Mouse (Mus musculus) kidney, embryonic 15.5 days (tissue): ENCODE data around the gene Hist1h3b. TPM values are rescaled to one million over a fixed set of nuclear protein-coding genes. Genes with fewer than 3 reads are reported as not detected.
A peak's percentile ranks its signal among the peaks of the same experiment; 100 is the strongest.
"Not testable (repeated sequence)": the region's sequence is repeated elsewhere in the genome, so short reads cannot be mapped to it uniquely, and the experiment has no call there.

Experiments used
- ATAC-seq: fragments of 200-750 bp; cut with Nextera tagmentation; replicated peaks from 2 replicates; pipeline ENCODE4 v1.8.0; 2017; ENCODE audit warnings: moderate TSS enrichment; ENCODE audit not compliant: low FRiP score
- H3K27ac ChIP-seq: fragments of 300-500 bp; sonication (generic); 2 replicates; pipeline ENCODE4 v1.5.1; 2015; ENCODE audit warnings: mild to moderate bottlenecking, inconsistent platforms
- H3K27me3 ChIP-seq: fragments of 300-500 bp; sonication (generic); 2 replicates; pipeline ENCODE4 v1.6.1; 2015; ENCODE audit warnings: inconsistent platforms
- H3K36me3 ChIP-seq: fragments of 300-500 bp; sonication (generic); 2 replicates; pipeline ENCODE4 v1.6.1; 2015; ENCODE audit warnings: inconsistent platforms
- H3K4me1 ChIP-seq: fragments of 300-500 bp; sonication (generic); 2 replicates; pipeline ENCODE4 v1.6.1; 2015; ENCODE audit warnings: inconsistent platforms
- H3K4me2 ChIP-seq: fragments of 300-500 bp; sonication (generic); 2 replicates; pipeline ENCODE4 v1.6.1; 2015; ENCODE audit warnings: moderate library complexity, mild to moderate bottlenecking, inconsistent platforms
- H3K4me3 ChIP-seq: fragments of 300-500 bp; sonication (generic); replicated peaks from 2 replicates; pipeline ENCODE4 v1.5.1; 2015; ENCODE audit warnings: mild to moderate bottlenecking, inconsistent platforms
- H3K9ac ChIP-seq: fragments of 300-500 bp; sonication (generic); 2 replicates; pipeline ENCODE4 v1.6.1; 2015; ENCODE audit warnings: mild to moderate bottlenecking, inconsistent platforms
- H3K9me3 ChIP-seq: fragments of 300-500 bp; sonication (generic); replicated peaks from 2 replicates; pipeline ENCODE4 v1.6.1; 2016; ENCODE audit warnings: inconsistent platforms
- WGBS: fragments of 180-500 bp; shearing (Covaris S2); methylation state at CpG from one replicate; pipeline ENCODE4 v1.1.7; 2015; ENCODE audit warnings: mixed read lengths; 5-methylcytosine and 5-hydroxymethylcytosine counted together
- polyA plus RNA-seq: library from polyadenylated mRNA; unstranded; fragments of >200 nt; fragmentation: Nextera tagmentation; extraction: Ambion mirVana; gene quantifications from 2 replicates; pipeline ENCODE4 v1.2.1, GENCODE M21; 2015

Gene Hist1h3b
- polyA plus RNA-seq, 1 experiment from 2014 or later = 11.3 TPM

- no peaks in the 10 kb centered on the region for H3K9me3 ChIP-seq
- no peaks in the 10 kb centered on the region for H3K36me3 ChIP-seq
- H3K4me2 ChIP-seq = no peak overlapping the region
- peak overlapping the region; percentile 89 for H3K27ac ChIP-seq
- no peak overlapping the region for H3K4me3 ChIP-seq
- whole genome bisulfite sequencing = 92% methylated on average over 5 of the region's 5 CpGs
- no peaks in the 10 kb centered on the region for H3K27me3 ChIP-seq
- peaks cover 17% of the 10 kb centered on the region for H3K4me1 ChIP-seq
- H3K9ac ChIP-seq = no peak overlapping the region
- ATAC-seq = no peak
These were observed 2.4 kb upstream of the Hist1h3b start for GRCm38 (mm10) chr13:23749563-23750121.

- not testable (repeated sequence) for H3K27me3 ChIP-seq, H3K36me3 ChIP-seq, H3K9me3 ChIP-seq
- H3K4me1 ChIP-seq = peaks cover 17% of the 10 kb centered on the region
- peak within 1 kb of the TSS; percentile 98 for H3K27ac ChIP-seq
- peak within 1 kb of the TSS; percentile 47 for H3K4me3 ChIP-seq
- ATAC-seq = peak; percentile 54
- peak within 1 kb of the TSS; percentile 62 for H3K4me2 ChIP-seq
- H3K9ac ChIP-seq = peak within 1 kb of the TSS; percentile 50
- WGBS = under 1% methylated on average over 33 of the region's 47 CpGs
These were observed 1.1 kb upstream of the Hist1h3b start, which contains the start of gene Hist1h2ab for GRCm38 (mm10) chr13:23750839-23751477. TSS of gene Hist1h2ab (plus strand) at chr13:23751126.

- Histone ChIP-seq H3K27ac (peak overlapping the region; percentile 98), H3K4me2 (peak overlapping the region; percentile 62), H3K9ac (peak overlapping the region; percentile 50), H3K27me3 (no peaks in the 10 kb centered on the region), H3K9me3 (no peaks in the 10 kb centered on the region), H3K36me3 (no peaks in the 10 kb centered on the region), H3K4me3 (peak overlapping the region; percentile 47), H3K4me1 (peaks cover 17% of the 10 kb centered on the region)
- WGBS = under 1% methylated on average over 11 of the region's 11 CpGs
- no peak for ATAC-seq
These were observed 550 bp upstream of the Hist1h3b start for GRCm38 (mm10) chr13:23751478-23751956.

- peak overlapping the region; percentile 57 for H3K4me2 ChIP-seq
- no peaks in the 10 kb centered on the region for H3K27me3 ChIP-seq
- no peaks in the 10 kb centered on the region for H3K9me3 ChIP-seq
- H3K27ac ChIP-seq = peak overlapping the region; percentile 90
- H3K9ac ChIP-seq = peak overlapping the region; percentile 41
- no peaks in the 10 kb centered on the region for H3K36me3 ChIP-seq
- ATAC-seq = no peak
- WGBS = 4% methylated on average over 6 of the region's 6 CpGs
- peak overlapping the region; percentile 44 for H3K4me3 ChIP-seq
- H3K4me1 ChIP-seq = peaks cover 14% of the 10 kb centered on the region
These were observed 690 bp downstream of the Hist1h3b start for GRCm38 (mm10) chr13:23752742-23753172.

- 56% methylated on average over 4 of the region's 4 CpGs for WGBS
- no peak for ATAC-seq
- no peaks in the 10 kb centered on the region for H3K27me3 ChIP-seq
- no peaks in the 10 kb centered on the region for H3K9me3 ChIP-seq
- H3K4me2 ChIP-seq = peak overlapping the region; percentile 57
- H3K4me1 ChIP-seq = peaks cover 6% of the 10 kb centered on the region
- H3K36me3 ChIP-seq = no peaks in the 10 kb centered on the region
- H3K27ac ChIP-seq = peak overlapping the region; percentile 90
- no peak overlapping the region for H3K9ac ChIP-seq
- peak overlapping the region; percentile 44 for H3K4me3 ChIP-seq
These were observed 1.4 kb downstream of the Hist1h3b start for GRCm38 (mm10) chr13:23753314-23754078.

- H3K27me3 ChIP-seq = no peaks in the 10 kb centered on the region
- no peak overlapping the region for H3K4me3 ChIP-seq
- no peak for ATAC-seq
- no peaks in the 10 kb centered on the region for H3K9me3 ChIP-seq
- 0 out of 2 replicates have a peak overlapping the region, but pooled peaks have one; percentile 10 for H3K27ac ChIP-seq
- no peaks in the 10 kb centered on the region for H3K36me3 ChIP-seq
- no peak overlapping the region for H3K4me2 ChIP-seq
- H3K4me1 ChIP-seq = peaks cover 7% of the 10 kb centered on the region
- no peak overlapping the region for H3K9ac ChIP-seq
These were observed 2.9 kb downstream of the Hist1h3b start for GRCm38 (mm10) chr13:23755000-23755399.

GRCm38 (mm10) chr13:23756790-23757189 lies 4.7 kb downstream of the Hist1h3b start, which contains the start of gene Hist1h4b:
TSS of gene Hist1h4b (plus strand) at chr13:23757013.
- peaks cover 13% of the 10 kb centered on the region for H3K4me1 ChIP-seq
- peak; percentile 79 for ATAC-seq
- H3K4me3 ChIP-seq = peak within 1 kb of the TSS; percentile 46
- H3K27me3 ChIP-seq = no peaks in the 10 kb centered on the region
- peak within 1 kb of the TSS; percentile 59 for H3K9ac ChIP-seq
- H3K27ac ChIP-seq = peak within 1 kb of the TSS; percentile 97
- H3K36me3 ChIP-seq = no peaks in the 10 kb centered on the region
- H3K9me3 ChIP-seq = no peaks in the 10 kb centered on the region
- peak within 1 kb of the TSS; percentile 70 for H3K4me2 ChIP-seq
- under 1% methylated on average over 17 of the region's 22 CpGs for WGBS

GRCm38 (mm10) chr13:23757211-23757773 lies 5.2 kb downstream of the Hist1h3b start:
- Histone ChIP-seq H3K27me3 (no peaks in the 10 kb centered on the region), H3K9me3 (no peaks in the 10 kb centered on the region), H3K4me1 (peaks cover 13% of the 10 kb centered on the region), H3K4me3 (peak overlapping the region; percentile 46), H3K27ac (peak overlapping the region; percentile 97), H3K4me2 (peak overlapping the region; percentile 70), H3K9ac (peak overlapping the region; percentile 59), H3K36me3 (no peaks in the 10 kb centered on the region)
- ATAC-seq = no peak
- under 1% methylated on average over 23 of the region's 23 CpGs for WGBS

- H3K4me1 ChIP-seq = peaks cover 16% of the 10 kb centered on the region
- H3K9ac ChIP-seq = no peak overlapping the region
- no peaks in the 10 kb centered on the region for H3K27me3 ChIP-seq
- 0 out of 2 replicates have a peak overlapping the region, but pooled peaks have one; percentile 70 for H3K4me2 ChIP-seq
- ATAC-seq = no peak
- H3K36me3 ChIP-seq = no peaks in the 10 kb centered on the region
- peak overlapping the region; percentile 59 for H3K27ac ChIP-seq
- no peak overlapping the region for H3K4me3 ChIP-seq
- WGBS = 44% methylated on average over 3 of the region's 3 CpGs
- H3K9me3 ChIP-seq = no peaks in the 10 kb centered on the region
These were observed 5.9 kb downstream of the Hist1h3b start for GRCm38 (mm10) chr13:23757921-23758320.

- Histone ChIP-seq H3K4me1 (peaks cover 25% of the 10 kb centered on the region), H3K4me3 (no peak overlapping the region), H3K36me3 (no peaks in the 10 kb centered on the region), H3K9me3 (no peaks in the 10 kb centered on the region), H3K4me2 (no peak overlapping the region), H3K27me3 (no peaks in the 10 kb centered on the region), H3K27ac (no peak overlapping the region), H3K9ac (no peak overlapping the region)
- 65% methylated on average over 3 of the region's 3 CpGs for WGBS
- ATAC-seq = no peak
These were observed 7.2 kb downstream of the Hist1h3b start for GRCm38 (mm10) chr13:23759251-23759771.

- Histone ChIP-seq H3K9ac (peak overlapping the region; percentile 54), H3K4me1 (peaks cover 31% of the 10 kb centered on the region), H3K4me3 (peak overlapping the region; percentile 61), H3K4me2 (peak overlapping the region; percentile 85), H3K36me3 (no peaks in the 10 kb centered on the region), H3K27me3 (no peaks in the 10 kb centered on the region), H3K27ac (peak overlapping the region; percentile 98), H3K9me3 (no peaks in the 10 kb centered on the region)
- no peak for ATAC-seq
- WGBS = 72% methylated on average over 1 of the region's 1 CpGs
These were observed 7.8 kb downstream of the Hist1h3b start for GRCm38 (mm10) chr13:23759916-23760239.
